Mouse (Mus musculus) midbrain, embryonic 15.5 days (tissue): ENCODE data around the gene Msrb1. TPM values are rescaled to one million over a fixed set of nuclear protein-coding genes. Genes with fewer than 3 reads are reported as not detected.

Source experiments
- polyA plus RNA-seq: library from polyadenylated mRNA; unstranded; fragments of >200 nt; fragmentation: Nextera tagmentation; extraction: Ambion mirVana; gene quantifications from 2 replicates; pipeline ENCODE4 v1.2.1, GENCODE M21; 2015

Gene Msrb1
- polyA plus RNA-seq, 1 experiment from 2014 or later, result 16.5 TPM

Other genes starting within 250 kb of the Msrb1 start
- 50.3 and 52.9 TPM in 2 replicates for gene Caskin1, start 248.0 kb upstream of the Msrb1 start, polyA plus RNA-seq
- 108 and 112 TPM in 2 replicates for gene Traf7, start 208.7 kb upstream of the Msrb1 start, polyA plus RNA-seq
- 8.4 and 8.8 TPM in 2 replicates for gene Rab26, start 202.4 kb upstream of the Msrb1 start, polyA plus RNA-seq
- 29.0 and 29.8 TPM in 2 replicates for gene Pkd1, start 186.8 kb upstream of the Msrb1 start, polyA plus RNA-seq
- 83.8 and 89.6 TPM in 2 replicates for gene Tsc2, start 104.0 kb upstream of the Msrb1 start, polyA plus RNA-seq
- 10.0 and 11.0 TPM in 2 replicates for gene Nthl1, start 104.0 kb upstream of the Msrb1 start, polyA plus RNA-seq
- 45.3 and 52.6 TPM in 2 replicates for gene Slc9a3r2, start 86.3 kb upstream of the Msrb1 start, polyA plus RNA-seq
- 0.38 and 0.66 TPM in 2 replicates for gene Npw, start 78.2 kb upstream of the Msrb1 start, polyA plus RNA-seq
- 21.9 and 22.9 TPM in 2 replicates for gene Zfp598, start 67.0 kb upstream of the Msrb1 start, polyA plus RNA-seq
- gene Syngr3, start 46.7 kb upstream of the Msrb1 start, polyA plus RNA-seq, result 240 and 255 TPM in 2 replicates
- gene Gfer, start 40.5 kb upstream of the Msrb1 start, polyA plus RNA-seq, result 36.2 and 39.2 TPM in 2 replicates
- gene Noxo1, start 40.4 kb upstream of the Msrb1 start, polyA plus RNA-seq, result 2.1 and 2.5 TPM in 2 replicates
- 71.4 and 72.1 TPM in 2 replicates for gene Tbl3, start 29.0 kb upstream of the Msrb1 start, polyA plus RNA-seq
- gene Rnf151, start 18.6 kb upstream of the Msrb1 start, polyA plus RNA-seq, result not detected in 2 replicates
- gene Rps2, start 18.5 kb upstream of the Msrb1 start, polyA plus RNA-seq, result 706 and 744 TPM in 2 replicates
- gene Ndufb10, start 12.2 kb upstream of the Msrb1 start, polyA plus RNA-seq, result 270 and 281 TPM in 2 replicates
- not detected in 2 replicates for gene Rpl3l, start 8.8 kb upstream of the Msrb1 start, polyA plus RNA-seq
- gene Hs3st6, start 16.3 kb downstream of the Msrb1 start, polyA plus RNA-seq, result 0.25 TPM in 1 of 2 replicates, not detected in the other
- gene Meiob, start 67.6 kb downstream of the Msrb1 start, polyA plus RNA-seq, result not detected in 2 replicates
- 61.5 and 66.8 TPM in 2 replicates for gene Hagh, start 103.5 kb downstream of the Msrb1 start, polyA plus RNA-seq
- 19.1 TPM in 2 replicates for gene Fahd1, start 113.7 kb downstream of the Msrb1 start, polyA plus RNA-seq
- gene Igfals, start 129.4 kb downstream of the Msrb1 start, polyA plus RNA-seq, result 0.10 TPM in 1 of 2 replicates, not detected in the other
- 61.2 and 65.7 TPM in 2 replicates for gene Nubp2, start 149.7 kb downstream of the Msrb1 start, polyA plus RNA-seq
- gene Spsb3, start 150.0 kb downstream of the Msrb1 start, polyA plus RNA-seq, result 94.1 and 97.2 TPM in 2 replicates
- gene Eme2, start 158.4 kb downstream of the Msrb1 start, polyA plus RNA-seq, result 31.5 and 33.4 TPM in 2 replicates
- gene Mrps34, start 158.5 kb downstream of the Msrb1 start, polyA plus RNA-seq, result 73.1 and 78.9 TPM in 2 replicates
- 79.7 and 82.3 TPM in 2 replicates for gene Nme3, start 159.9 kb downstream of the Msrb1 start, polyA plus RNA-seq
- 99.5 and 112 TPM in 2 replicates for gene Mapk8ip3, start 200.3 kb downstream of the Msrb1 start, polyA plus RNA-seq
- gene Jpt2, start 224.0 kb downstream of the Msrb1 start, polyA plus RNA-seq, result 102 and 103 TPM in 2 replicates